Mouse (Mus musculus) adrenal gland, adult 18-20 months (tissue): ENCODE data around the gene Cyfip1. TPM values are rescaled to one million over a fixed set of nuclear protein-coding genes. Genes with fewer than 3 reads are reported as not detected.

Source experiments
- DNase-seq, 2 experiments: peaks; one replicate each; pipeline ENCODE4 v3.0.0; 2021 to 2022; ENCODE audit warnings: low spot score in 2 of 2
- long read RNA-seq, 2 experiments: library from polyadenylated mRNA; stranded (forward); transcript quantifications; one replicate each; pipeline ENCODE4 v2.0.0; 2021
- total RNA-seq, 2 experiments: library from RNA; stranded (reverse); gene quantifications; 1 replicate in 1 of 2; 2 replicates in 1 of 2; pipeline ENCODE4 v1.2.3; 2021

Gene Cyfip1
- 10 to 100 TPM; 53.8 to 69.4 TPM for total RNA-seq
- long read RNA-seq, experiment 1, full-length matches to known transcripts, result 44 of 48 reads
- long read RNA-seq, experiment 1, partial matches to known transcripts, result 2 of 48 reads
- long read RNA-seq, experiment 1, other reads (novel, unspliced or antisense), result 2 of 48 reads
- long read RNA-seq, experiment 2, full-length matches to known transcripts, result 61 of 94 reads
- long read RNA-seq, experiment 2, partial matches to known transcripts, result 30 of 94 reads
- long read RNA-seq, experiment 2, other reads (novel, unspliced or antisense), result 3 of 94 reads

- DNase-seq, result no peak
Observed at GRCm38 (mm10) chr7:55841445-55841844, at the start of gene Cyfip1. Gene Cyfip1, plus strand, starts transcription at chr7:55841745.

- DNase-seq, result no peak
Observed at GRCm38 (mm10) chr7:55792280-55792679, 49.3 kb upstream of the Cyfip1 start.

GRCm38 (mm10) chr7:55793236-55793951, 48.2 kb upstream of the Cyfip1 start:
- no peak for DNase-seq

GRCm38 (mm10) chr7:55793952-55794603, 47.5 kb upstream of the Cyfip1 start, which contains the start of gene Tubgcp5:
Gene Tubgcp5, plus strand, starts transcription at chr7:55794154.
- peak; percentile 90 to 93 for DNase-seq

- no peak for DNase-seq
Observed at GRCm38 (mm10) chr7:55799981-55800380, 41.6 kb upstream of the Cyfip1 start.

- no peak for DNase-seq
Observed at GRCm38 (mm10) chr7:55809967-55810366, 31.6 kb upstream of the Cyfip1 start.

GRCm38 (mm10) chr7:55824468-55824867, 17.1 kb upstream of the Cyfip1 start:
- no peak for DNase-seq

GRCm38 (mm10) chr7:55827551-55827950, 14.0 kb upstream of the Cyfip1 start:
- DNase-seq, result no peak

GRCm38 (mm10) chr7:55836877-55837276, 4.7 kb upstream of the Cyfip1 start:
- no peak for DNase-seq

GRCm38 (mm10) chr7:55841977-55842503, 495 bp downstream of the Cyfip1 start:
- DNase-seq, result peak; percentile 86 to 88

GRCm38 (mm10) chr7:55842504-55843152, 1.1 kb downstream of the Cyfip1 start:
- DNase-seq, result peak in 1 of 2 experiments; percentile 26

GRCm38 (mm10) chr7:55846606-55847312, 5.2 kb downstream of the Cyfip1 start:
- no peak for DNase-seq

GRCm38 (mm10) chr7:55849948-55850571, 8.5 kb downstream of the Cyfip1 start:
- DNase-seq, result no peak

GRCm38 (mm10) chr7:55852787-55853186, 11.2 kb downstream of the Cyfip1 start:
- DNase-seq, result no peak

GRCm38 (mm10) chr7:55855597-55855996, 14.1 kb downstream of the Cyfip1 start:
- no peak for DNase-seq

GRCm38 (mm10) chr7:55856741-55857140, 15.2 kb downstream of the Cyfip1 start:
- no peak for DNase-seq

- DNase-seq, result no peak
Observed at GRCm38 (mm10) chr7:55857729-55858128, 16.2 kb downstream of the Cyfip1 start.

- DNase-seq, result no peak
Observed at GRCm38 (mm10) chr7:55858836-55859517, 17.4 kb downstream of the Cyfip1 start.

- peak in 1 of 2 experiments; percentile 13 for DNase-seq
Observed at GRCm38 (mm10) chr7:55859518-55859872, 17.9 kb downstream of the Cyfip1 start.

GRCm38 (mm10) chr7:55859956-55860355, 18.4 kb downstream of the Cyfip1 start:
- no peak for DNase-seq
